Mouse (Mus musculus): ENCODE measurements around the gene BC024978. TPM values are rescaled to one million over a fixed set of nuclear protein-coding genes. Genes with fewer than 3 reads are reported as not detected.

Gene BC024978
- total RNA-seq (2021) = 23.6 and 28.0 TPM in 2 replicates
- long read RNA-seq, partial matches to known transcripts = 1 of 1 reads
- long read RNA-seq, other reads (novel, unspliced or antisense) = 0 of 1 reads

DNA sequence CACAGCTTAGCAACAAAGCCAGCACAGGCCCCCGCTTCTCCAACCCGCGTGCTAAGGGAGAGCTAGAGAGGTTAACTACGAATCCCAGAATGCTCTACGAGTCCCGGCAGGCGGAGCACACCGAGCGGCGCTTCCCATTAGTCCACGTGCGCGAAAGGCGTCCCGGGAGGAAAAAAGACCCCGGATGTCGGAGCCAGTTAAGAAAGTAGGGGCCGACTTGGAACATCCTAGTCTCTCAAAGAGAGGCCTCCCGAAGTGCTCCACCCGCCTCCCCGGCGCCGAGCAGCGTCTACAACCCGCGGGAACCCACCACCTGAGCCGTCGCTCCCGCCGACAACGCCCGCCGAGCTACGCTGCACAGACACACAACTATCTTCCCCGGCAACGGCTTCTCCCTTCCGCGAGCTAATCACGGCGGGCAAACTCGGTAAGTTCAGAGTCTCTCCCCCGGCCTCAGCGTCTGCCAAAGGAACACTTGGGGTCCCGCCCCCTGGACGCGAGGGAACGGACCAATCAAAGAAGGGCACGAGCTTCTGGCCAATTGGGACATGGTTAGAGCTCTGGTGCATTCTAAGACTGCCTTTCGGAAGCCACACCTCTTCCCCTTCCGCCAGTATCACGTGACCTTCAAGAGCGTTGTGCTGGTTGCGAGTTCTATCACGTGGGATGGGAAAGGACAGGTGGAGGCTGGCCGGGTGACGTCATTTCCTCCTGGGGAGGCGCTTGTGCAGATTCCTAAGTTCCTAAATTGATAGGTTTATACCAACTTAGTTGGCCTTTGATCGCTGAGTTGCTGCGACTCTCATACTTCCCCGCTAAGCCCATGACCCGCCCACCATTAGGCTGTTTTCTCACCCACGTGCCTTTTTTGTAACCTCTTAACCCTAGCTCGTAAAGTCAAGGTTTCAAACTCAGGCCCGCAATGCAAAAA lies at the start of gene BC024978, which contains the start of gene Snrpa:
Gene BC024978 (plus strand): TSS at position 101 of the 931 bp plus-strand sequence.
Gene Snrpa (minus strand): TSS at position 591 of the 931 bp plus-strand sequence.
- DNase-seq = peak; percentile 92

DNA sequence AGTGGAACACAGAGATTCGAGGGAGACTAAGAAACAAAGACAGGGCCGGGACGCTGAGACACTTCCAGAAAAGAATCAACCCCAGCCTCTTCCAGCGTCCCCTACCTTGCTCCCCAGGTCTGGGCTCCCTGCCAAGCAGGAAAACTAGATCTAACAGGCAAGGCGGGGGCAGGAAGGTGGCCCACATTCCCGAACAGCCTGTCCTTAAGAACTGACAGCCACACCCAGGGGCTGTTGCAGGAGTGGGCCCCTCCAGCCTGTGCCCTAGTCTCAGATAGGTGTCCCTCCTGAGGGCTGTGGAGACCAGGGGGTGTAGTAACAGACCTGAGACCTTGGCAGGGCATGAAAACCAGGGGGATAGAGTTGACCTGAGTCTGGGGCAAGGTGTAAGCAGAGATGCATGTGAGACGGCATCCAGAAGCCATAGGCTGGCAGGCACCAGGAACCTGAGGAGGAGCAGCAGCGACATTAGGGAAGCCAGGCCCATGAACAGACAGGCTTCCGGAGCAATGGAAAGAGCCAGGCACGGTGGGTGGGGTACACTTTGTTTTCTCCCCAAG lies 42.3 kb upstream of the BC024978 start, which contains the start of gene Cyp2t4:
Gene Cyp2t4 (plus strand): TSS at position 510 of the 560 bp plus-strand sequence.
- DNase-seq = no peak

DNA sequence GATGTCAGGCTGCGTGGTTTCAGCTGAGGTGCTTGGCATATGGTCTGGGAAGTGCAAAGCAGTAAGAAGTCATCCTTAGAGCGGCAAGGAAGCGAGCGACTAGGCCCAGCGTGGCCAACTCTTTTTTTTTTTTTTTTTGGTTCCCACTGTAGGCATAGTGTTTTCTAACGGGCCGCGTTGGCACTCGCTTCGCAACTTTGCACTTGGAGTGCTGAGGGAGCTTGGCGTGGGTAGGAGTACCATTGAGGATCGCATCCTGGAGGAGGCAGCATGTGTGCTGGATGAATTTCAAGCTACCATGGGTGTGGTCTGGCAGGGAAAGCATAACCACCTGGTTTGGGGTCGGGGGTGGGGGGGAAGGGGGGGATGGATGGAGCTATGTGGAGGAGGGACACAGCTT lies 39.6 kb upstream of the BC024978 start:
- no peak for DNase-seq

- DNase-seq = no peak
Measured at GRCm38 (mm10) chr7:27158171-27158570, 37.4 kb upstream of the BC024978 start.

DNA sequence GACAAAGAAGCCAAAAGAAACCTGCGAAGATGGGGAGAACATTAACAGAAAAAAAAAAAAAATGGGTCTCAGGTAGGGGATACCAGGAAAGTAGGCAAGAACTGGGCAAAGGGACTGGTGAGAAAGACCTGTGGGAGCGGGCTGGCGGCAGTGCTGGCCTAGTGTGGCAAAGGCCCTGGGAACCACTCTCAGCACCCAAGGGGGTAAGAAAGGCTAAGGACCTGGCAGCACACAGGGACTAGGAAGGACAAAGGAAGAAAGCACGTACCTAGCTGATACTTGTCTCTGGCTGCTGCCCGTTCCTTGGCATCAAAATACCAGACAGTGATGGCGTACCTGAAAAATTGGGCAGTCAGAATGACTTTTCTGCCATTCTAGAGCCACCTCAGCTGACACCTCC lies 36.3 kb upstream of the BC024978 start:
- no peak for DNase-seq

DNA sequence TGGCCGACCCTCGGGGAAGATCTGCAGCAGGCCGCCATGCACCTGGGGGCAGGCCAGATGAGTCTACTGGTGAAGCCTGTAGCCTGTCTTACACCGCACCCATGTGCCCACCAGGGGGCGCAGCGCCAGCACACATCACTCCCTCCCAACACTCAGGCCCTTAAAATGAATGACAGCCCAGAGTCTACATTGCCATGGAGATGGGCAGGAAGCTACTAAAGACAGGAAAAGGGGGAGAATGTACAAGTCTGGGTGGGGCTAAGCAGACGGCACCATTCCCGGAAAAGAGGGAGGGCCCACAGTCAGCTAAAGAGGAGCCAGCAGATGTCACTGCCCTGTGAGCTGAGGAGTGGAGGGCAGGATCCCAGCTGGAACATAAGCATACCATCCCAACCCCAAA lies 35.7 kb upstream of the BC024978 start:
- peak; percentile 86 for DNase-seq

GRCm38 (mm10) chr7:27160921-27161320 lies 34.7 kb upstream of the BC024978 start:
- DNase-seq = no peak

DNA sequence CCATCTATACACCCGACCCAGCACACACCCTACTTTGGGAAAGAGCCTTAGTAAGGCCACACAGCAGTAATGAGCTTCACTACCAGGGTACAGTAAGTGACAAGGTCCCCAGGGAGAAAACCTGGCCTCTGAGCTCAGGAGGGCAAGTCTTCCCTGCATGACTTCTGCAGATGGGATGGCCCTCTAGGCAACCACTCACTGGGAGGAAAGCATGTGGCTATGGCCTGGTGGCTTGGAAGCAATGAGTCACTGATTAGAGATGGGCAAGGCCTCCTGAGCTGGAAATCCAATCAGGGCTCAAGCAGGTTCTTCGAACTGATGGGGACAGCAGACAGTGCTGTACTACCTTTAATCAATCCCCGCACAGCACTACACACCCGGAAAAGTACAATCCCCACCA lies 33.8 kb upstream of the BC024978 start:
- DNase-seq = no peak

DNA sequence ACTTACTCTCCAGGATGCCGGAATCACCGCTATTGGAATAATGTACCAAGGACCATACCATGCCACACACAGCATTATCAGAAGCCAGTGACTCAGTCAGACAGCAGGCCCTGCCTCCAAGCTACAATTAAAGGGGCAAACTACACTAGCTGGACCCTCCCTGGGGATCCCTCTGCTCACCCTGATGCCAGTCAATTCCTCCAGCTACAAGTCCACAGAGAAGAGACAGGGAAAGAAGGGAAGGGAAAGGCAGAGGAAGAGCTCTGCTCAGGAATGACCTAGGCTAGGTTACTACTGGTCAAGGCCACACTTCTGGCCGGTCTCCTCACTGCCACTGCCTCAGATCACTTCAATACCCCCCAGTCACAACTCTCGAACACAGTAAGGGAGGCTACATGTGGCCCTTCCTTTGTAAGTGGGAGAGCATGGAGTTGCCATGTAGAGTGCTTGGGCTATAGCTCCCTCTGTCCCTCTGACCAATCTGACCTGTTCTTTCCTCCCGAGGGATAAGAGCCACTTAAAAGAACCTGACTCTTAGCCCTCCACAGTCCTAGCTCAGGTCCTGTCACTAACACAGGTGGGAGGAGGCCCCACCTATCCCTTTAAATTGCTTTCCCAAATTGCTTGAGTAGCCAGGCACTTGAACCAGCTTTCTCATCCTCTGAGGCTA lies 32.7 kb upstream of the BC024978 start:
- DNase-seq = no peak

DNA sequence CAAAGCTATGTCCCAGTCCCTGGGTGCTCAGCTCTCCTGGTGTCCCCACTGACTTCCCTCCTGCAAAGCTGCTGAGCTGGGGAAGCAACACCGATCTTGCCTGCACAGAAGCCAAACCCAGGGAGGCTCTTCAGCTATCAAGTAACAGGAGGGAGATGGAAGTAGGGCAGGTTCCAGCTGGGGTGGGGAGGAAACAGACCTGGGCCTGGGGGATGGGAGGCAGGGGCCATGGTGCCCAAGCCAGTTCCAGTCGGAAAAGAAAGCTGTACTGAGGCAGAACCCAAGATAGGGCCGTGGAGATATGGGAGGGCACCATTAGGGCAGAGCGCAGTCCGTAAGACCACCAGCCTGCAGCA lies 32.2 kb upstream of the BC024978 start:
- DNase-seq = no peak

GRCm38 (mm10) chr7:27164112-27164947 lies 31.3 kb upstream of the BC024978 start:
- DNase-seq = peak; percentile 56

DNA sequence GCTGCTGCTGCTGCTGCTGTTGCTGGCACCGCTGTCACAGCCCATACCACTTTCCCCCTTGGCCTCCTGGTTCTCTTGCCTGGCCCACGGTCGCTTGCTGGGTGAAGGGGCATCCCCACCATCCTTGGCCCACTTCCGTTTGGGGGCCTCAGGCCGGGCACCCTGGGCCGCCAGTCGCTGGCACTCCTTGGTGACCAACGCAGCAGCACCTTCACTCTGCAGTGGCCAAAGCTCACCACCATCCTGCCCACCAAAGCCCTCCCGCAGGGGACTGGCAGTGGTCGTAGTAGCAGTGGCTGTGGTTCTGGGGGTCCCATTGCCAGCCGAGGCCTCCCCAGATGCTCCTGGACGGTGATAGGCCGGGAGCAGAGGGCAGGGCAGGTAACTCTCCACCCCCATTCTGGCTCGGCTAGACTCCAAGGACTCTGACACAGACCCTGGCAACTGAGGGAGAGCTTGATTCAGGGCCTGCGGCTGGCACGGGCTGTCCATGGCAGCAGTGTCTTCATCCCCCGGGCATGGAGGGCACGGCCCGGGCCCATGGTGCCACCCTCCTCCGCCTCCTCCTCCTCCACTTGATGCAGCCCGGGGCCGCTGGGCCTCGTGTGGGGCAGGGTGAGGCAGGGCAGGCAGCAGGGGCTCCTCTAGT lies 30.4 kb upstream of the BC024978 start:
- peak; percentile 82 for DNase-seq

- DNase-seq = no peak
Measured at GRCm38 (mm10) chr7:27165696-27166095, 29.9 kb upstream of the BC024978 start.

GRCm38 (mm10) chr7:27166229-27166613 lies 29.4 kb upstream of the BC024978 start:
- peak; percentile 94 for DNase-seq

- DNase-seq = peak; percentile 98
Measured at GRCm38 (mm10) chr7:27166614-27167474, 28.7 kb upstream of the BC024978 start, which contains the start of gene Egln2. Egln2 (minus strand) TSS chr7:27166802.

DNA sequence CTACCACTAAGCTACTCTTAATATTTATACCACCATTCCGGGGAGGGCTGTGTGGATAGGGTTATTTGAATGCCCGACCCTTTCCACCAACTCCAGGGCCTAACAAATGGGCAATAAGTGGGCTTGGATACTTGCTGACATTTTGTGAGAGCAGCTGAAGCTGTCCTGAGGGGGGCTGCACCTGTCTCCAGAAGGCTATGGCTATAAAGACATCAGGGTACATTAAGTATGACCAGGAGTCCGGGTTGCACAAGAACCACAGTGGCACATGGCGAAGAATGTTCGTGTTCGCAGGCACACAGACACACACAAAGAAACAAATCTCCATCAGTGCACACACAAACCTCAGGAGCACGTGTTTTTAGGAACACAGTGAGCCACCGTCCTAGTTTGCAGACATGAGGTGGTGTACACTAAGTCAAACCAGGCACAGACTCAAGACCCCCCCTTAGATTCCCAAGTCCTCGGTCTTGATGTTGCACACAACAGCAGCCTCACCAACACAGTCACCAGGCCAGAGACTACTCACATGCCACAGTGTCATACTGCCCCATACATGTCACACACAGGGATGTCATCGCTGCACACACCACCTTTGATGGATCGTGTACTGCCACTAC lies 28.0 kb upstream of the BC024978 start:
- DNase-seq = no peak

DNA sequence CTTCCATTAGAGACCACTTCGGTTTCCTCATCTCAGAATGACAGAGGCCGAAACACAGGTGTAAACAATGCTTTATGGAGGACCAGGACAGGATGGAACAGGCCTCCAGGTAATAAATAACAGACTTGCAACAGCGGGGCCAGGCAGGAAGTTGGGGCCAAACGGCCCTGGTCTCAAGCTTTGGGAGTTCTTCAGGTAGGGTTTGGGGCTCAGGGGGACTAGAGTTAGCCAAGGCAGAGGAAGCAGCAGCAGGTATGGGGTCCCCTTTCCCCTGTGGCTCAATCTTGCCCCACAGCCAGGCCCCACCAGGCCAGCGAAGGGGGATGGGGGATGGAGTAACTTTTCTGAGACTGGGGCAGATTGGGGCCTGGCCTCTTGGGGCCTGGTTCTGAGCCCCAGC lies 27.2 kb upstream of the BC024978 start:
- DNase-seq = no peak

- no peak for DNase-seq
Measured at GRCm38 (mm10) chr7:27170981-27171380, 24.6 kb upstream of the BC024978 start.

GRCm38 (mm10) chr7:27174496-27174895 lies 21.1 kb upstream of the BC024978 start:
- no peak for DNase-seq

- DNase-seq = no peak
Measured at GRCm38 (mm10) chr7:27174896-27175295, 20.7 kb upstream of the BC024978 start.

Data from adrenal gland, postnatal 25 days (tissue).